Mouse (Mus musculus) cerebellum, adult 9-10 months (tissue): ENCODE data around the gene Col4a3bp.
"Not testable (repeated sequence)": the region's sequence is repeated elsewhere in the genome, so short reads cannot be mapped to it uniquely, and the experiment has no call there.

Source experiments
- DNase-seq: peaks from one replicate; pipeline ENCODE4 v3.0.0; 2022

The Col4a3bp gene

GRCm38 (mm10) chr13:96658936-96659335, 116.5 kb downstream of the Col4a3bp start:
- DNase-seq = no peak

DNA sequence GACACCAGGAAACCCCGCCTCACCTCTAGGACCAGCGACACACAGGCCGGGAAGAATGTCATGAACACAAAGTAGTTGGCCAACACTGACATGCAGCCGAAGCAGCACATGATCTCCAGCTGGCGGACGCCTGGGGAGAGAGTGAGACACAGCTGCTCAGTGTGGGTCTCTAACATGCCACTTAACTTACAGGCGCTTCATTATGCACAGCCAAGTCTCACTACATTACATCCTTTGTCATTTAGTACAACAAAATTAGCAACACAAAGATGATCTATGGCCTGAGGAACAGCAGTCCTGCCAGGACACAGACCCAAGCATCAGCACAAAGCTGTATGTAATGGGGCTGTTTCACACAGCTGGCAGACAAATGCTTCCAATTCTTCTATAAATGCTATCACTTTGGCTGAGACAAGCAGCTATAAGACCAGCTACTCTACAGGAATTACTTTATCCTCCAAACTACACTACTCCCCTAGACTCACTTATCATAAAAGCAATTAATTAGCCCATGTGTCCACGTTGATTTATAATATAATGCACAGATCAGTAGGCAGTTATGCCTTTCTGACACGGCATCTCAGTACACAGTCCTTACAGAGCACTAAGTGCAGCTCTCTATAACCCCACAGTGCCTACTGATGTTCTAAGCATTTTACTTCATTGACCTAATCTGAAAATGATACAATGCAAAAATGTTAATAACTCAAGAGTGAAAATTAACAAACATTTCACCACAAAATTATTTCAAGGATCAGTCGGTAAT, 117.9 kb downstream of the Col4a3bp start:
- DNase-seq = no peak

- DNase-seq = not testable (repeated sequence)
Measured at GRCm38 (mm10) chr13:96663120-96663519, 120.7 kb downstream of the Col4a3bp start.

- no peak for DNase-seq
Measured at GRCm38 (mm10) chr13:96664419-96664974, 122.1 kb downstream of the Col4a3bp start.

DNA sequence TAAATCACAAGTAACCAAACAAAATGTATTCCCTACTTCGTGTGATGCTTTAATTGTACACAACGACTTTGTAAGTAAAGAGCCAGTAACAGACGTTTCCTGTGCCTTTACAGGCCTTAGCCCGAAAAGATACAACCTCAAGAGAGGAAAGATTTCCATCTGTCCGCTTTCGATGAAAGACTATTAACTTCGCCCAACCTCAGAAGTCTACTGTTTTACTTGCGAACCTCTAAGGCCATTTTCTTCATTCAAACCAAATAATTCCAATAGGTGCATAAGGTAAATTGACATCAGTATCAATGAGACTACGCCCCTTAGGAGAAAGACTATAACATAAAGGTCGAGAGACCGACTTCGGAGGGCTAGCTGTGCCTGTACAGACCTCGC, 127.6 kb downstream of the Col4a3bp start:
- peak; percentile 15 for DNase-seq

DNA sequence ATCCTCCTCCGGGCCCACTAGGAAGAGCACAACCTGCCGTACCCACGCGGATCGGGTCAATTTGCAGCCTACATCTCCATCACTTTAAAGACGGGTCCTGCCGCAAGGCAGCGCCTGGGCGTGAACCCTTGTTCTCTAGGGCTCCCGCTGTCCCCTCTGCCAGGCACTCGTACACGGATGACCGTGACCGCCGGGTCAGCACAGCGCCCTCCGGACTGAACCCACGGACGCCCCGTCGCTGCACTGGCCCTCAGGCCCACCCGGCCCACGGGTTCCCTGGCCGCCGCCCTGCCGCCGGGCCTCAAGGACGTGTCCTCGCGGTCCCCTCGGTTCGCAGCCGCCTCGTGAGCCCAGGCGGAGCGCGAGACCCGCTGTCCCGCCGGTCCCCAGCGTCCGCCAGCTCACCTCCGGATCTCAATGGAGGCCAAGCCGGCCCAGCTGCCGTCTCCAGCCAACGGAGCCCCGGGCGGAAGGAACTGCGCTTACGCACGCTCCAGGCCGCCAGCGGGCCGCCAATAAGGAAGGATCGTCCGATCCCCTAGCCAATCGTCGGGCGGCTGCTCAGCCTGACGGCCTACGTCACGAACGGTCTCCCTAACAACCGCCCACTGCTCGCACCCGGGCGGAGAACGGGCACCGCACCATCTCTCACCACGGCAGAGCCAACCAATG, 128.1 kb downstream of the Col4a3bp start, which contains the start of gene Hmgcr:
Hmgcr (minus strand) TSS at position 531 of the 672 bp plus-strand sequence.
- DNase-seq = peak; percentile 98

DNA sequence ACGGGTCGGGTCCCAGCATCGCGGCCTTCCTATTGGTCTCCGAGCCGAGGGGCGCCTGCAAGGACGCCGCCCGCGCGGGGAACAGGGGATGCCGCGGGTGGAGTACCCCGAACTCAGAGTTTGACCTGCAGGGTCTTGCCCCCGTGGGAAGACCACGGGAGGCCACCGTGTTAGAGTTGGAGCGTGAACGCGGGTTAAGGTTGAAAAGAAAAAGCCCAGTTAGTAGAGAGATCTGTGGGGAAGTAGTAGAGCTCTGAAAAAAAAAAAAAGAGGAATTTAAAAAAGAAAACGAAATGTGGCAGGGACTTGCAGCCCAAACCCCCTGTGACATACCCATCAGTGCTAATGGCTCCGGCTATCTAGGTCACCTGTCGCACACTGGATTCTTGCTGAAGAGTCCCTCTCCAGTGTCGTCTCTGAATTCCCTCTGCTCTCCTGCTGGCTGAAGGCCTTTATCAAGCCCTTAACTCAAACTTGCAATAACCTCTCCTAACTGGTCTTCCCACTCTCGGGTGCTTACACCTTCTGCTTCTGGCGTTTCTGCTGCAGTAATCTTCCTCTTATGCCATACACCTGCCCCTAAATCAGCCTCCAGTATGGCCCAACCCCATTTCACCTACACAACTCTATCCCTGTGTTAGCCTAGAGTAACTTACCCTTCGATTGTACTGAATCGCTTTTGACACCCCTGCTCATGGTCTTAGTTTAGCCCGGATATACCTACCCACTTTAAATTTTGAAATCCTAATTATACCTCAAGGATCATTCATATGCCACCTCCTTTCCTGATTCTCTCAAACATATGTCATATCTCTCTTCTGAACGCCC, 128.9 kb downstream of the Col4a3bp start:
- DNase-seq = no peak

- DNase-seq = no peak
Measured at GRCm38 (mm10) chr13:96671906-96672234, 129.5 kb downstream of the Col4a3bp start.

GRCm38 (mm10) chr13:96672276-96672675, 129.9 kb downstream of the Col4a3bp start:
- no peak for DNase-seq

DNA sequence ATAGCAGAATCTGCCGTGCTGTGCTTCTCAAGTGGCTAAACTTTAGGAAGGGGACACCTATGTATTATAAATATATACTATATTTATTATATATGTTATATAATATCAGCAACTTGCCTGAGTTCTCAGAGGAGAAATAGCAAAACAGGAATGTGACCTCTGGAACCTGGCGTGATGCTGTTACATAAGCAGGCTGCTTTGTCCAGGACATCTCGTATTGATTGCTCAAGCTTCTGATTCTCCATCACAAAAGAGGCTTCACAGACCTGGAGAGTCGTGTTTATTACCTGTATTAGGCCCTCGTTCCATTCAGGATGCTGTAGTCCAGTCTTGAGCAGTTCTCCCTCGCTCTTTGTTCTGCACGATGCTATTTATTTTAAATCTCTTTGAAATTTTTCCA, 131.4 kb downstream of the Col4a3bp start:
- no peak for DNase-seq

- DNase-seq = no peak
Measured at GRCm38 (mm10) chr13:96675756-96676155, 133.3 kb downstream of the Col4a3bp start.

DNA sequence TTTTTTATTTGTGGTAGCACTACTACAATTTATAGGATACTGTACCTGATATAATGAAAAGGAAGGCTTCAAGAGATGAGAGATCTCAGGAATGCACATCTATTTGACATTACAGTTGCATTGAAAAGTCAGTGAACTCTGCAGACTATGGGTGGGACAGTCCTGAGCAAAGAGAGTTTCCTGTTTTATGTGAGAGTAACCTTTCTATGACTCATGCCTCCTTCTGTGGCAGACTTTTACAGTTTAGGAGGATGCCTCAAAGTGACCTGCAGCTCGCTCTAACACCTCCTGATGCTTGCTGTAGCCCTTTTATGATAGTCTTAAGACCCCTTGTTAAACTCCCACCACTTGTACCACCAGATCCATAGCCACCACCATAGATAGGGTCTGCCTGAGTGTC, 134.7 kb downstream of the Col4a3bp start:
- DNase-seq = no peak

GRCm38 (mm10) chr13:96678616-96679015, 136.2 kb downstream of the Col4a3bp start:
- no peak for DNase-seq

DNA sequence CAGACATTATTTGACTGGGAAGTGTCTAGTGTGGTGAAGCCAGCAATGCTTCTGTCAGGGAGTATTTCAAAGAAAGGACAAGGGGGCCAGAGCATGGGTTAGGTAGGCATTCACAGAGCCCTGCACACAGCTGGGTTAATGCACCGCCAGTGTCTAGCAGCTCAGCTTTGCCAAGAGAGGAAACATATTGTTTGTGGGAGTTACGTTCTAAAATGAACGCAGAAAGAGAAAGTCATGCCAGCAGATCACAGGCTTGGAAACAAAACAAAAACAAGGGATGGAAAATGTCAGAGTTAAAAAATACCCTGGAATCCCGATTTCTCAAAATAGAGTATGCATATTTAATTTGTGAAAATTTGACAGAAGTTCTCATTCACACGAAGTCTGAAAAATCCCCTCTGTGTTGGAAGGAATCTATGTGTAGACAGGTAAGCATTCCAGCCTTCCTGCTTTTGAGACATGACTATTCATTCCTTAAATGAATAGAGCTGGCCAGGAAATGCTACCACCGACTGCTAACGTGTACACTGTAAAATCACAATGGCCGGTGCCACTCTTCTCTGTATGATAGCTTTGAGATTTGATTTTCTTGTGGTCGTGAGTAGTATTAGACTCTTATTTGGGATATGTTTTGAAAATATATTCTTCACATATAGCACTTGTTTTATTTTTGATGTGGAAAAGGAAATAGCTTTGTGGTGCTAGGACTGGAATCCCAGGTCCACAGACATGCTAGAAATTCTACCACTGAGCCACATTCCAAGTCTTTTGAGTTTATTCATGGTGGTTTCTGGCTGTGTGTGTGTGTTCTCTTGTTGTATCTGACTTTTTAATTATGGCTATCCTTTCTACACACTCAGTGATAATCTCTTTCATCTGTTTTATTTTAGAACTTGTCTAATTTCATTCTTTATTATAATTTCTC, 138.0 kb downstream of the Col4a3bp start:
- DNase-seq = no peak

- no peak for DNase-seq
Measured at GRCm38 (mm10) chr13:96681088-96681620, 138.7 kb downstream of the Col4a3bp start.

DNA sequence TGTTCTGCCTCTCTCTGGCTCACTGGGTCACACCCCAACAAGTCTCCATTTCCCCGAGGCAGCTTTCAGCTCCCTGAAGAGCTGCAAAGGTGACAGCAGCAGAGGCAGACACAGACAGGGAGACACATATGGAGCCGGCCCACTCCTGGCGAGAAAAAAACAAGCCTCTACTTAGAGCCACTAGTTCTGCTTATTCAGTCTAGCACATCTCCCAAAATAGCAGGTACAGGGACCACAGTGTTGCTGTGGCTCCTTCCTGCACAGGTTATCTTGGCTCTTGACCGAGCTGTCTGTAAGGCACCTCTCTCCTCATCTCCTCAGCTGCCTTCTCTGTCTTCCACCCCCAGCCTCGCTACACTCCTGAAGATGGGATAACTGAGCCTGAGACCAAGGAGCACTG, 142.4 kb downstream of the Col4a3bp start:
- no peak for DNase-seq

DNA sequence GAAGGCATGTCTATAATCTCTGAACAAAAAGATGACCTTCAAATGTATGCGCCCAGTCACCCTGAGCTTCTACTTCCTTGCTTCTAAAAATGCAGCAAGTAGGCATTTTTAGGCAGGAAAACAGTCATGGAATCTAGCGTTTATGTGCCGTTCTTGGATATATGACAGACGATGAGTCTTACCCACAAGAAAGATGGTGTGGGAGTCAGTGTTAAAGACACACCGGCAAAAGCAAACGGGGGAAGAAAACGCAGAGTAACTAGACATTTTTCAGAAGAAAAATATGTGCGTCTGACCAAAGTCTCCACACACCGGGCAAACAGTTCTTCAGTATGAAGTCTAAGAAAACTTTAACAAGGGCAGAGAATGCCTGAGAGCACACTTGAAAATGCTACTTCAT, 144.8 kb downstream of the Col4a3bp start:
- DNase-seq = no peak
